Mouse (Mus musculus): ENCODE measurements around the gene Lactb. TPM values are rescaled to one million over a fixed set of nuclear protein-coding genes. Genes with fewer than 3 reads are reported as not detected.

Lactb gene
- total and polyA plus RNA-seq, 3 experiments, result 4.7 to 16.4 (median 10.9) TPM

DNA sequence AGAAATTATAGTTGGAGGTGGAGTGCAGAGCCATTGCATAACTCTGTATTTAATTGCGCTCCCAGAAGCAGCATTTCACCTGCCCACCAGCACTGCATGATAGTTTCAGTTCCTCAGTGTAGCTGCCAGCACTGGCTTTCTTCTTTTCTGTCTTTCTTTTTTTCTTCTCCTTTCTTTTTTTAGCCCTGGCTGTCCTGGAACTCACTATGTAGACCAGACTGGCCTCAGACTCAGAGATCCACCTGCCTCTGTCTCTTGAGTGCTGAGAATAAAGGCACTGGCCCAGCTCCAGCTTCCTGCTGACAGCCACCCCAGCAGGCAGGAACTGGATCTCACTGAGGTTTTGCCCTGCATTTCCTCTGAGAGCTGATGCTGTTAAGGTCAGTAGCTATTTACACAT is 2.7 kb upstream of the Lactb start:
- peaks cover 17% of the 10 kb centered on the region for H3K4me1 ChIP-seq (ENCODE audit: insufficient read depth, low read depth, low read length)
- no peak for ATAC-seq (ENCODE audit: extremely low read depth, insufficient number of reproducible peaks, low FRiP score, poor library complexity, severe bottlenecking)
- no peak overlapping the region for H3K4me3 ChIP-seq (ENCODE audit: low read depth, low read length)
- H3K36me3 ChIP-seq (replicated peaks), result peaks cover under 1% of the 10 kb centered on the region
- no peaks in the 10 kb centered on the region for H3K9me3 ChIP-seq (replicated peaks)
- TF ChIP-seq TAL1 (conservative IDR thresholded peaks at IDR 0.05; ENCODE audit: low read depth, low read length) (no peak), GATA2 (IDR thresholded peaks at IDR 0.05; ENCODE audit: borderline replicate concordance, low read depth, low read length) (no peak), CTCF (IDR thresholded peaks at IDR 0.05; ENCODE audit: low read depth, low read length) (no peak), GATA1 (IDR thresholded peaks at IDR 0.05; ENCODE audit: borderline replicate concordance, low read length) (no peak), POLR2AphosphoS5 (IDR thresholded peaks at IDR 0.05; ENCODE audit: insufficient replicate concordance, low read depth, low read length) (no peak)
- H3K27me3 ChIP-seq (ENCODE audit: insufficient read depth, low read length), result peaks cover 5% of the 10 kb centered on the region; the same call in 1 of the 2 replicates
- DNase-seq (ENCODE audit: low spot score), result no peak

GRCm38 (mm10) chr9:66977121-66977520 is 1.8 kb upstream of the Lactb start:
- no peak for DNase-seq (ENCODE audit: low spot score)
- no peaks in the 10 kb centered on the region for H3K9me3 ChIP-seq (replicated peaks)
- peaks cover 5% of the 10 kb centered on the region; the same call in 1 of the 2 replicates for H3K27me3 ChIP-seq (ENCODE audit: insufficient read depth, low read length)
- ATAC-seq (ENCODE audit: extremely low read depth, insufficient number of reproducible peaks, low FRiP score, poor library complexity, severe bottlenecking), result no peak
- no peak overlapping the region for H3K4me3 ChIP-seq (ENCODE audit: low read depth, low read length)
- TF ChIP-seq TAL1 (conservative IDR thresholded peaks at IDR 0.05; ENCODE audit: low read depth, low read length) (no peak), CTCF (IDR thresholded peaks at IDR 0.05; ENCODE audit: low read depth, low read length) (no peak), GATA1 (IDR thresholded peaks at IDR 0.05; ENCODE audit: borderline replicate concordance, low read length) (no peak), GATA2 (IDR thresholded peaks at IDR 0.05; ENCODE audit: borderline replicate concordance, low read depth, low read length) (no peak), POLR2AphosphoS5 (IDR thresholded peaks at IDR 0.05; ENCODE audit: insufficient replicate concordance, low read depth, low read length) (no peak)
- H3K4me1 ChIP-seq (ENCODE audit: insufficient read depth, low read depth, low read length), result peaks cover 17% of the 10 kb centered on the region
- peaks cover 4% of the 10 kb centered on the region for H3K36me3 ChIP-seq (replicated peaks)

GRCm38 (mm10) chr9:66974721-66975225 is 511 bp downstream of the Lactb start:
- H3K4me1 ChIP-seq (ENCODE audit: insufficient read depth, low read depth, low read length), result peaks cover 15% of the 10 kb centered on the region
- DNase-seq (ENCODE audit: low spot score), result peak; percentile 81
- peak; percentile 87 for ATAC-seq (ENCODE audit: extremely low read depth, insufficient number of reproducible peaks, low FRiP score, poor library complexity, severe bottlenecking)
- H3K9me3 ChIP-seq (replicated peaks), result no peaks in the 10 kb centered on the region
- peaks cover 5% of the 10 kb centered on the region; the same call in 1 of the 2 replicates for H3K27me3 ChIP-seq (ENCODE audit: insufficient read depth, low read length)
- peaks cover 17% of the 10 kb centered on the region for H3K36me3 ChIP-seq (replicated peaks)
- TF ChIP-seq TAL1 (conservative IDR thresholded peaks at IDR 0.05; ENCODE audit: low read depth, low read length), result no peak
- no peak for TF ChIP-seq GATA2 (IDR thresholded peaks at IDR 0.05; ENCODE audit: borderline replicate concordance, low read depth, low read length)
- no peak for TF ChIP-seq POLR2AphosphoS5 (IDR thresholded peaks at IDR 0.05; ENCODE audit: insufficient replicate concordance, low read depth, low read length)
- TF ChIP-seq GATA1 (IDR thresholded peaks at IDR 0.05; ENCODE audit: borderline replicate concordance, low read length), result no peak
- TF ChIP-seq CTCF (IDR thresholded peaks at IDR 0.05; ENCODE audit: low read depth, low read length), result no peak
- peak overlapping the region; percentile 93 for H3K4me3 ChIP-seq (ENCODE audit: low read depth, low read length)

DNA sequence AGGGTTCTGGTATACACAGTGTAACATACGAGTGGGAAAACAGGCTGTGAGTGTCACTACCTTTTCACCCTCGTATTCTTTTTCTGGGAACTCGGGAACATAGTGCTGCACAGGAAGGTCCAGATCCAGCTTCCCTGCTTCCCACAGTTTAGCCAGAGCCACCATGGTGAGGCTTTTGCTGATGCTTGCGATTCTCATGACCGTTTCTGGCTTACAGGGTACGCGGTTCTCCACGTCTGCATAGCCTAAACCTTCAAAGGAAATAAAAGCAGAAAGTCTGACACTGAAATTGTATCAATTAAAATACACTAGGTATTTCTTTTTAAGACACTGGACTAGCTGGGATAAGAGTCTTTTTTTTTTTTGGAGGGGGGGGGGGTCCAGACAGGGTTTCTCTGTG is 4.2 kb downstream of the Lactb start:
- TF ChIP-seq GATA1 (IDR thresholded peaks at IDR 0.05; ENCODE audit: borderline replicate concordance, low read length), result no peak
- no peak for TF ChIP-seq POLR2AphosphoS5 (IDR thresholded peaks at IDR 0.05; ENCODE audit: insufficient replicate concordance, low read depth, low read length)
- no peak for TF ChIP-seq TAL1 (conservative IDR thresholded peaks at IDR 0.05; ENCODE audit: low read depth, low read length)
- TF ChIP-seq GATA2 (IDR thresholded peaks at IDR 0.05; ENCODE audit: borderline replicate concordance, low read depth, low read length), result no peak
- TF ChIP-seq CTCF (IDR thresholded peaks at IDR 0.05; ENCODE audit: low read depth, low read length), result no peak
- DNase-seq (ENCODE audit: low spot score), result no peak
- Histone ChIP-seq H3K36me3 (replicated peaks) (peaks cover 28% of the 10 kb centered on the region), H3K4me1 (ENCODE audit: insufficient read depth, low read depth, low read length) (peaks cover 11% of the 10 kb centered on the region), H3K4me3 (ENCODE audit: low read depth, low read length) (no peak overlapping the region), H3K27me3 (ENCODE audit: insufficient read depth, low read length) (no peaks in the 10 kb centered on the region), H3K9me3 (replicated peaks) (no peaks in the 10 kb centered on the region)
- ATAC-seq (ENCODE audit: extremely low read depth, insufficient number of reproducible peaks, low FRiP score, poor library complexity, severe bottlenecking), result no peak

DNA sequence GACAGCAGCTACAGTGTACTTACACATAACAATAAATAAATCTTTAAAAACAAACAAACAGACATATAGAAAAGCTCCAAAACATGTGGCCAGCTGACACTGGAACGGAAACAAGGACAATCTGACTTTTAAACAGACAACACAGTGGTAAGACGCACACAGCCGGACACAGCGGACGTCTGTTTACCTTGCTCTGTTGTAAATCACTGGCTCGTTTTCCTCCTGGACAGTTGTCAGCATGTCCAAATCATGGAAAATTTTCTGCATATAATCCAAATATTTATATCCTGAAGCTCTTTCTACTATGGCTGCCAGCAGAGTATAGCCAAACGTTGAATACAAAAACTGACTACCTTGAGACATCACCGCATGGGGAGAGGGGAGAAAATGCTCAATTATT is 7.8 kb downstream of the Lactb start:
- DNase-seq (ENCODE audit: low spot score), result no peak
- Histone ChIP-seq H3K9me3 (replicated peaks) (no peaks in the 10 kb centered on the region), H3K4me1 (ENCODE audit: insufficient read depth, low read depth, low read length) (no peaks in the 10 kb centered on the region), H3K4me3 (ENCODE audit: low read depth, low read length) (no peak overlapping the region), H3K36me3 (replicated peaks) (peaks cover 27% of the 10 kb centered on the region), H3K27me3 (ENCODE audit: insufficient read depth, low read length) (no peaks in the 10 kb centered on the region)
- TF ChIP-seq GATA1 (IDR thresholded peaks at IDR 0.05; ENCODE audit: borderline replicate concordance, low read length), result no peak
- TF ChIP-seq TAL1 (conservative IDR thresholded peaks at IDR 0.05; ENCODE audit: low read depth, low read length), result no peak
- no peak for TF ChIP-seq CTCF (IDR thresholded peaks at IDR 0.05; ENCODE audit: low read depth, low read length)
- no peak for TF ChIP-seq POLR2AphosphoS5 (IDR thresholded peaks at IDR 0.05; ENCODE audit: insufficient replicate concordance, low read depth, low read length)
- no peak for ATAC-seq (ENCODE audit: extremely low read depth, insufficient number of reproducible peaks, low FRiP score, poor library complexity, severe bottlenecking)

GRCm38 (mm10) chr9:66961478-66961877 is 13.8 kb downstream of the Lactb start:
- H3K4me3 ChIP-seq (ENCODE audit: low read depth, low read length), result no peak overlapping the region
- ATAC-seq (ENCODE audit: extremely low read depth, insufficient number of reproducible peaks, low FRiP score, poor library complexity, severe bottlenecking) (no peak), DNase-seq (ENCODE audit: low spot score) (no peak)
- peaks cover 8% of the 10 kb centered on the region for H3K36me3 ChIP-seq (replicated peaks)
- H3K27me3 ChIP-seq (ENCODE audit: insufficient read depth, low read length), result no peaks in the 10 kb centered on the region
- no peak for TF ChIP-seq GATA2 (IDR thresholded peaks at IDR 0.05; ENCODE audit: borderline replicate concordance, low read depth, low read length)
- no peak for TF ChIP-seq POLR2AphosphoS5 (IDR thresholded peaks at IDR 0.05; ENCODE audit: insufficient replicate concordance, low read depth, low read length)
- no peak for TF ChIP-seq TAL1 (conservative IDR thresholded peaks at IDR 0.05; ENCODE audit: low read depth, low read length)
- TF ChIP-seq GATA1 (IDR thresholded peaks at IDR 0.05; ENCODE audit: borderline replicate concordance, low read length), result no peak
- TF ChIP-seq CTCF (IDR thresholded peaks at IDR 0.05; ENCODE audit: low read depth, low read length), result no peak
- no peaks in the 10 kb centered on the region for H3K4me1 ChIP-seq (ENCODE audit: insufficient read depth, low read depth, low read length)
- no peaks in the 10 kb centered on the region for H3K9me3 ChIP-seq (replicated peaks)

All from G1E (cell line).